Mouse (Mus musculus): ENCODE results near the gene Lrch4.
A peak's percentile ranks its signal among the peaks of the same experiment; 100 is the strongest.

Lrch4 gene

GRCm38 (mm10) chr5:137628498-137629305 lies at the start of gene Lrch4, which contains the start of the genes Fbxo24 and Gm20605:
Gene Lrch4, plus strand, starts transcription at chr5:137629121.
Gene Fbxo24, minus strand, starts transcription at chr5:137629002.
Gene Gm20605, plus strand, starts transcription at chr5:137629175.
- TF ChIP-seq NANOG (IDR thresholded peaks at IDR 0.05; ENCODE audit: borderline replicate concordance, low read length): no peak
- Histone ChIP-seq H3K4me3 (replicated peaks; ENCODE audit: low read length) (peak within 1 kb of the TSS; percentile 99), H3K4me1 (replicated peaks; ENCODE audit: low read depth, low read length) (peaks cover 81% of the 10 kb centered on the region), H3K27me3 (ENCODE audit: insufficient read depth, low read length) (no peaks in the 10 kb centered on the region), H3K36me3 (ENCODE audit: insufficient read depth, low read length) (peaks cover 22% of the 10 kb centered on the region), H3K9me3 (ENCODE audit: low read length) (no peaks in the 10 kb centered on the region)

DNA sequence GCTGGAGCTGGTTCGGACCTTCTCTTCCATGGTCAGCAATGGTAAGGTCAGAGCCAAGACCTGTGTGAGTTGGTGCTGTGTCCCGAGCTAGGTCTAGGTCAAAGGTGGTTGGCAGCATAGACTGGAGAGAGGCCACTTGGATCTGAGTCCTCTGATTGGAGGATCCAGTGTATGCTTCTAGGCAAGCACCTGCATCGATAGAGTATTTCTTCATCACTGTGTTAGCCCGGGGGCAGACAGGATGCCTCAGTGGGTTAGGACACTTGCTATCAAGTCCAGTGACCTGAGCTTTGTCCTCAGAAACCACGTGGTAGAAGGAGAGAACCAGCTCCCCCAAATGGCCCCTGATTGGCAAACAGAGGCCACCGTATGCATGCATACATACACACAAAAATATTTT lies 48.7 kb upstream of the Lrch4 start:
- TF ChIP-seq CTCF (conservative IDR thresholded peaks at IDR 0.05; ENCODE audit: low read length): no peak
- TF ChIP-seq POU5F1 (IDR thresholded peaks at IDR 0.05; ENCODE audit: borderline replicate concordance, low read length): no peak
- TF ChIP-seq NANOG (IDR thresholded peaks at IDR 0.05; ENCODE audit: borderline replicate concordance, low read length): no peak
- Histone ChIP-seq H3K36me3 (ENCODE audit: insufficient read depth, low read length) (no peaks in the 10 kb centered on the region), H3K9me3 (ENCODE audit: low read length) (no peaks in the 10 kb centered on the region), H3K4me3 (replicated peaks; ENCODE audit: low read length) (no peak overlapping the region), H3K27me3 (ENCODE audit: insufficient read depth, low read length) (peaks cover 51% of the 10 kb centered on the region), H3K4me1 (replicated peaks; ENCODE audit: low read depth, low read length) (peaks cover 27% of the 10 kb centered on the region)

- Histone ChIP-seq H3K4me1 (replicated peaks; ENCODE audit: low read depth, low read length) (peaks cover 42% of the 10 kb centered on the region), H3K9me3 (ENCODE audit: low read length) (no peaks in the 10 kb centered on the region), H3K27me3 (ENCODE audit: insufficient read depth, low read length) (peaks cover 39% of the 10 kb centered on the region), H3K4me3 (replicated peaks; ENCODE audit: low read length) (peak overlapping the region; percentile 68), H3K36me3 (ENCODE audit: insufficient read depth, low read length) (no peaks in the 10 kb centered on the region)
- TF ChIP-seq POU5F1 (IDR thresholded peaks at IDR 0.05; ENCODE audit: borderline replicate concordance, low read length) (no peak), CTCF (conservative IDR thresholded peaks at IDR 0.05; ENCODE audit: low read length) (no peak), NANOG (IDR thresholded peaks at IDR 0.05; ENCODE audit: borderline replicate concordance, low read length) (no peak)
Measured at GRCm38 (mm10) chr5:137582702-137583101, 46.2 kb upstream of the Lrch4 start.

DNA sequence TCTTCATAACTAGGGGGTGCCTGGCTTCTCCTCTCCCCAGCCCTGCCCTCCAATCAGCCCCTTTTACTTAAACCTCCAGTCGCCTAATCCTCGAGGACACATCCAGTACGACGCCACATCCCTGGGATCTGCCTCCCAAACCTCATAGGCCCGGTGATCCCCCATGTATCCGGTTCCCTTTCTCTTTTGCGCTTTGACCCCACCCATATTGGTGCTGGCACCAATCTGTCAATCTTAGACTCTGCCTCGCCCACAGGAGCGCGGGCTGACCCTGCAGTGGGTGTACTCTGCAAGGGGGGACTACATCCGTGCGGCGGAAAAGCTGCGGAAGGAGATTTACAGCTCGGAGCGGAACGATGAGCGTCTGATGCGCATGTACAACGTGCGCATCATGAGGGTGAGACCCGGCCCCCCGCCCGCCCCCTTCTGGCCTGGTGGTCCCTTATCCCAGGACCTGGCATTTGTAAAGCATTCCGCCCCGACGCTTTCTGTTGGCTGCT lies 45.2 kb upstream of the Lrch4 start:
- Histone ChIP-seq H3K4me1 (replicated peaks; ENCODE audit: low read depth, low read length) (peaks cover 42% of the 10 kb centered on the region), H3K27me3 (ENCODE audit: insufficient read depth, low read length) (peaks cover 36% of the 10 kb centered on the region), H3K4me3 (replicated peaks; ENCODE audit: low read length) (peak overlapping the region; percentile 68), H3K9me3 (ENCODE audit: low read length) (no peaks in the 10 kb centered on the region), H3K36me3 (ENCODE audit: insufficient read depth, low read length) (no peaks in the 10 kb centered on the region)
- TF ChIP-seq NANOG (IDR thresholded peaks at IDR 0.05; ENCODE audit: borderline replicate concordance, low read length) (no peak), CTCF (conservative IDR thresholded peaks at IDR 0.05; ENCODE audit: low read length) (no peak), POU5F1 (IDR thresholded peaks at IDR 0.05; ENCODE audit: borderline replicate concordance, low read length) (no peak)

GRCm38 (mm10) chr5:137584976-137585375 lies 43.9 kb upstream of the Lrch4 start:
- H3K4me1 ChIP-seq (replicated peaks; ENCODE audit: low read depth, low read length): peaks cover 42% of the 10 kb centered on the region
- H3K36me3 ChIP-seq (ENCODE audit: insufficient read depth, low read length): no peaks in the 10 kb centered on the region
- no peak overlapping the region for H3K4me3 ChIP-seq (replicated peaks; ENCODE audit: low read length)
- no peaks in the 10 kb centered on the region for H3K9me3 ChIP-seq (ENCODE audit: low read length)
- H3K27me3 ChIP-seq (ENCODE audit: insufficient read depth, low read length): peaks cover 32% of the 10 kb centered on the region
- TF ChIP-seq CTCF (conservative IDR thresholded peaks at IDR 0.05; ENCODE audit: low read length) (peak; percentile 72), NANOG (IDR thresholded peaks at IDR 0.05; ENCODE audit: borderline replicate concordance, low read length) (no peak)

- Histone ChIP-seq H3K9me3 (ENCODE audit: low read length) (no peaks in the 10 kb centered on the region), H3K36me3 (ENCODE audit: insufficient read depth, low read length) (no peaks in the 10 kb centered on the region), H3K4me3 (replicated peaks; ENCODE audit: low read length) (no peak overlapping the region), H3K27me3 (ENCODE audit: insufficient read depth, low read length) (no peaks in the 10 kb centered on the region), H3K4me1 (replicated peaks; ENCODE audit: low read depth, low read length) (peaks cover 30% of the 10 kb centered on the region)
- TF ChIP-seq NANOG (IDR thresholded peaks at IDR 0.05; ENCODE audit: borderline replicate concordance, low read length): no peak
Measured at GRCm38 (mm10) chr5:137590507-137590906, 38.4 kb upstream of the Lrch4 start.

GRCm38 (mm10) chr5:137595921-137596320 lies 33.0 kb upstream of the Lrch4 start:
- peaks cover 13% of the 10 kb centered on the region for H3K36me3 ChIP-seq (ENCODE audit: insufficient read depth, low read length)
- no peak for TF ChIP-seq CTCF (conservative IDR thresholded peaks at IDR 0.05; ENCODE audit: low read length)
- TF ChIP-seq POU5F1 (IDR thresholded peaks at IDR 0.05; ENCODE audit: borderline replicate concordance, low read length): no peak
- no peak for TF ChIP-seq NANOG (IDR thresholded peaks at IDR 0.05; ENCODE audit: borderline replicate concordance, low read length)
- 0 out of 2 replicates have a peak overlapping the region, but pooled peaks have one; percentile 95 for H3K4me3 ChIP-seq (replicated peaks; ENCODE audit: low read length)
- no peaks in the 10 kb centered on the region for H3K27me3 ChIP-seq (ENCODE audit: insufficient read depth, low read length)
- H3K4me1 ChIP-seq (replicated peaks; ENCODE audit: low read depth, low read length): peaks cover 47% of the 10 kb centered on the region
- no peaks in the 10 kb centered on the region for H3K9me3 ChIP-seq (ENCODE audit: low read length)

GRCm38 (mm10) chr5:137596601-137597261 lies 32.2 kb upstream of the Lrch4 start:
- Histone ChIP-seq H3K27me3 (ENCODE audit: insufficient read depth, low read length) (no peaks in the 10 kb centered on the region), H3K4me3 (replicated peaks; ENCODE audit: low read length) (peak overlapping the region; percentile 95), H3K9me3 (ENCODE audit: low read length) (no peaks in the 10 kb centered on the region), H3K36me3 (ENCODE audit: insufficient read depth, low read length) (peaks cover 13% of the 10 kb centered on the region), H3K4me1 (replicated peaks; ENCODE audit: low read depth, low read length) (peaks cover 47% of the 10 kb centered on the region)
- TF ChIP-seq NANOG (IDR thresholded peaks at IDR 0.05; ENCODE audit: borderline replicate concordance, low read length): no peak

Data from E14TG2a.4 (cell line).